Mouse (Mus musculus) embryonic fibroblast, embryonic 13.5 days (primary cell): ENCODE results near the gene Ccdc86. TPM values are rescaled to one million over a fixed set of nuclear protein-coding genes. Genes with fewer than 3 reads are reported as not detected.

Experiments used
- H3K27ac ChIP-seq: 2 replicates; pipeline ENCODE4 v1.5.1; 2012; ENCODE audit warnings: low read length, control low read depth, inconsistent platforms; ENCODE audit not compliant: insufficient read depth
- H3K4me1 ChIP-seq: 2 replicates; pipeline ENCODE4 v1.6.1; 2011; ENCODE audit warnings: low read length; ENCODE audit not compliant: control insufficient read depth, insufficient read depth
- H3K4me3 ChIP-seq: 2 replicates; pipeline ENCODE4 v1.5.1; 2011; ENCODE audit warnings: mild to moderate bottlenecking, control low read depth, low read length; ENCODE audit not compliant: insufficient read depth
- CTCF ChIP-seq: IDR thresholded peaks from 2 replicates; pipeline ENCODE4 v1.5.1; 2011; ENCODE audit warnings: mild to moderate bottlenecking, control low read depth, low read length, moderate library complexity, borderline replicate concordance; ENCODE audit not compliant: insufficient read depth
- POLR2A ChIP-seq: IDR thresholded peaks from 2 replicates; pipeline ENCODE4 v1.6.1; 2011; ENCODE audit warnings: low read depth, mild to moderate bottlenecking, control low read depth, low read length, moderate library complexity
- polyA plus RNA-seq: library from polyadenylated mRNA; stranded (reverse); fragments of >200 nt; gene quantifications from 2 replicates; pipeline ENCODE4 v1.2.4, GENCODE M21; 2011; ENCODE audit warnings: low read depth; ENCODE audit not compliant: missing spikeins, insufficient read length

Gene Ccdc86
- polyA plus RNA-seq, 1 experiment: 13.1 TPM

GRCm38 (mm10) chr19:10949558-10949957 is 492 bp upstream of the Ccdc86 start:
- H3K4me3 ChIP-seq: no peak overlapping the region
- H3K27ac ChIP-seq: no peak overlapping the region
- peaks cover 11% of the 10 kb centered on the region for H3K4me1 ChIP-seq
- TF ChIP-seq POLR2A (no peak), CTCF (no peak)

- Histone ChIP-seq H3K27ac (0 out of 2 replicates have a peak overlapping the region, but pooled peaks have one; percentile 17), H3K4me3 (peak overlapping the region; percentile 84), H3K4me1 (peaks cover 11% of the 10 kb centered on the region)
- TF ChIP-seq POLR2A (no peak), CTCF (no peak)
Measured at GRCm38 (mm10) chr19:10948416-10948815, 650 bp downstream of the Ccdc86 start.

GRCm38 (mm10) chr19:10947219-10947618 is 1.8 kb downstream of the Ccdc86 start:
- TF ChIP-seq CTCF (no peak), POLR2A (no peak)
- H3K4me3 ChIP-seq: peak overlapping the region; percentile 84
- no peak overlapping the region for H3K27ac ChIP-seq
- peaks cover 11% of the 10 kb centered on the region for H3K4me1 ChIP-seq

GRCm38 (mm10) chr19:10946506-10946905 is 2.6 kb downstream of the Ccdc86 start:
- H3K27ac ChIP-seq: no peak overlapping the region
- peak overlapping the region; percentile 84 for H3K4me3 ChIP-seq
- TF ChIP-seq POLR2A (no peak), CTCF (no peak)
- peaks cover 8% of the 10 kb centered on the region for H3K4me1 ChIP-seq

GRCm38 (mm10) chr19:10943955-10944354 is 5.1 kb downstream of the Ccdc86 start:
- Histone ChIP-seq H3K4me1 (peaks cover 7% of the 10 kb centered on the region; the same call in 1 of the 2 replicates), H3K27ac (no peak overlapping the region), H3K4me3 (no peak overlapping the region)
- TF ChIP-seq CTCF (no peak), POLR2A (no peak)

- H3K27ac ChIP-seq: no peak overlapping the region
- no peak overlapping the region for H3K4me3 ChIP-seq
- no peaks in the 10 kb centered on the region for H3K4me1 ChIP-seq
- TF ChIP-seq POLR2A (0 out of 2 replicates have a peak, but pooled peaks have one; percentile 25), CTCF (no peak)
Measured at GRCm38 (mm10) chr19:10940801-10941457, 8.1 kb downstream of the Ccdc86 start.

GRCm38 (mm10) chr19:10940097-10940800 is 8.8 kb downstream of the Ccdc86 start:
- no peaks in the 10 kb centered on the region for H3K4me1 ChIP-seq
- no peak overlapping the region for H3K4me3 ChIP-seq
- TF ChIP-seq CTCF (peak; percentile 93), POLR2A (no peak)
- H3K27ac ChIP-seq: no peak overlapping the region

GRCm38 (mm10) chr19:10938771-10939170 is 10.3 kb downstream of the Ccdc86 start:
- Histone ChIP-seq H3K4me1 (no peaks in the 10 kb centered on the region), H3K4me3 (no peak overlapping the region), H3K27ac (no peak overlapping the region)
- no peak for TF ChIP-seq CTCF
- TF ChIP-seq POLR2A: no peak

- no peak within 1 kb of the TSS for H3K4me3 ChIP-seq
- H3K27ac ChIP-seq: no peak within 1 kb of the TSS
- H3K4me1 ChIP-seq: no peaks in the 10 kb centered on the region
- TF ChIP-seq POLR2A (no peak), CTCF (no peak)
Measured at GRCm38 (mm10) chr19:10937110-10937563, 11.9 kb downstream of the Ccdc86 start, which contains the start of gene Ptgdr2. TSS of gene Ptgdr2 (plus strand) at chr19:10937160.

- Histone ChIP-seq H3K27ac (no peak overlapping the region), H3K4me1 (no peaks in the 10 kb centered on the region), H3K4me3 (no peak overlapping the region)
- TF ChIP-seq POLR2A (no peak), CTCF (no peak; the same call in 1 of the 2 replicates)
Measured at GRCm38 (mm10) chr19:10936077-10936476, 13.0 kb downstream of the Ccdc86 start.
